Mouse (Mus musculus): ENCODE results near the gene Mylip. TPM values are rescaled to one million over a fixed set of nuclear protein-coding genes. Genes with fewer than 3 reads are reported as not detected.

Mylip gene
- 8.2 TPM in 2 replicates for polyA plus RNA-seq (2012; rRNA removed)

DNA sequence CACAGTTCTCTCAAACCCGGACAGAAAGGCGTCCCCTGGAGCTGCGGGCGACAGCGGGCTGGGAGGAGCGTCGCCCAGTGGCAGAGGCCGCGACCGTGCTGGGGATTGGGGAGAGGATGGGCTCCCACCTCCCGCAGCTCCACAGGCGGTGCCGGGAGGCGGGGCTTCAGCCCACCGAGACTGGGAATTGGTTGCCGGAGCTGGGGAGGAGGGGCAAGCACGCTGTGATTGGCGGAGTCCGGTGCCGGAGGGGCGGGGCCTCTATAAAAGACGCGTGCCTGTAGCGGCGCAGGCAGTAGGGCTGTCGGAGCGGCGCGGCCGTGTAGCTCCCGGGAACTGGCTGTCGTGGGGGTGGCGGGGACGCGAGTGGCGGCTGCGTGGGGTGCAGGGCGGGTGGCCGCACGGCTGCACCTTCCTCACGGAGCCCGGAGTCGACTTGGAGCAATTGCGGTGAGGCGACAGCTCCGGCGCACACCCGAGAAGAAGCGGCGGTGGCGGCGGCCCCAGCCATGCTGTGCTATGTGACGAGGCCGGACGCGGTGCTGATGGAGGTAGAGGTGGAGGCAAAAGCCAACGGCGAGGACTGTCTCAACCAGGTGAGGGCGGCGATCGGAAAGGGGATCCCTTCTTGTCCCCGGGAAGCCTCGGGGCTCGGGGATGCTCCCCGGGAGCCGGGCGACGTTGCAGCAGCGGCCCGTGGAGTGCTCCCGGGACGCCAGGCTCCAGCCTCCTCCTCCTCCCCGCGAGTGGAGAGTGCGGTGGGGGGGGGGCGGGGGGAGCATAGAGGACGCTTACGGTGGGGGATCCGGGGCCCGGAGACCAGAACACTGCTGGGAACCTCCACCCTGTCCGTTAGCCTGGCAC, at the start of gene Mylip:
Mylip (plus strand) TSS at position 295 of the 864 bp plus-strand sequence.

Other genes with a start within 250 kb of the Mylip start
- gene Gmpr, start 117.7 kb downstream of the Mylip start, polyA plus RNA-seq (2012; rRNA removed), result 24.1 and 27.0 TPM in 2 replicates

Measured in central nervous system, embryonic 18 days (tissue).